Mouse (Mus musculus) gastrocnemius, postnatal 25 days (tissue): Measurements from ENCODE around the gene Tlr4. TPM values are rescaled to one million over a fixed set of nuclear protein-coding genes. Genes with fewer than 3 reads are reported as not detected.

Experiments
- DNase-seq: peaks from one replicate; pipeline ENCODE4 v3.0.0; 2022
- long read RNA-seq, 2 experiments: library from polyadenylated mRNA; stranded (forward); transcript quantifications; one replicate each; pipeline ENCODE4 v2.0.0; 2021
- total RNA-seq, 2 experiments: library from RNA; stranded (reverse); gene quantifications; 1 replicate in 1 of 2; 2 replicates in 1 of 2; pipeline ENCODE4 v1.2.3; 2021

Gene Tlr4
- 1 to 10 TPM; 5.2 to 8.1 TPM for total RNA-seq
- long read RNA-seq, experiment 1, partial matches to known transcripts = 0 of 2 reads
- long read RNA-seq, experiment 1, other reads (novel, unspliced or antisense) = 2 of 2 reads
- long read RNA-seq, experiment 2, partial matches to known transcripts = 0 of 1 reads
- long read RNA-seq, experiment 2, other reads (novel, unspliced or antisense) = 1 of 1 reads

DNA sequence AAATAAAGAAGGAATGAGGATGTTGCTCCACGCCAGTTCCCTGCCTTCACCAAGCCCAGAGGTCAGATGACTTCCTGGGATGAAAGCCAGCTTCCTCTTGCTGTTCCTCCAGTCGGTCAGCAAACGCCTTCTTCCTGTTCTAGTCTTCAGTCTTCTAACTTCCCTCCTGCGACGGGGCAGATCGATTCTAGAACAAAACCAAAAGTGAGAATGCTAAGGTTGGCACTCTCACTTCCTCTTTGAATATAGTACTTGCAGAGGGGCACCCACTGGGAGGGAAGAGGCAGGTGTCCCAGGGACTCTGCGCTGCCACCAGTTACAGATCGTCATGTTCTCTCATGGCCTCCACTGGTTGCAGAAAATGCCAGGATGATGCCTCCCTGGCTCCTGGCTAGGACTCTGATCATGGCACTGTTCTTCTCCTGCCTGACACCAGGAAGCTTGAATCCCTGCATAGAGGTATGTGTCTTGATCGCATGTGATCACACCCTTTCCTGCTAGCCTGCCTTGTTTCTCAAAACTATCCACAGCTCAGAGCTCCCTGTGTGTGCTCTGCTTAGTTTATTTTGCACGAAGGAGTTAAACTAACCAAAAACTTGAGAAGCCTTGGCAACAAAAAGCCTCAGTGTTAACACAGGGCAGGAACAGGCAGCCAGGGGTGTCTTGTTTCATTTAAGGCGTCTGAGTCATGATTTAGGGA lies at the start of gene Tlr4:
Gene Tlr4 (plus strand): TSS at position 122 of the 700 bp plus-strand sequence.
- peak; percentile 81 for DNase-seq

DNA sequence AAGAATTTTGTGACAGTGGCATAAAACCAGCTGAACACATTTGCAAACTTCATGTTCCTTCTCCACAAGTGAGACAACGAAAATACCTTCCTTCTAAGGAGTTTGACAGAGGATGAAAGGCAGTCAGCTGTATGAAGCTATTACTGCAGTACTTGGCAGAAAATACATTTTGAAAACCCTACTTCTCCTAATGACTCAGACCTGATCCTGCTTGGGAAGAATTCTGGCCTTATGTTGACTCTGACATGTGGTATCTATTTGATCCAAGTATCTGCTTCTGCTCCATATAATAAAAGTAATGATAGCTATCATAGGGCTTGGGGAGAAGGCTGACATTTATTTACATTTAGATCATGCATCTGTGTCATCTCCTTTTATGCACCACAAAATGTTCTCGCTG lies 33.1 kb upstream of the Tlr4 start:
- no peak for DNase-seq

DNA sequence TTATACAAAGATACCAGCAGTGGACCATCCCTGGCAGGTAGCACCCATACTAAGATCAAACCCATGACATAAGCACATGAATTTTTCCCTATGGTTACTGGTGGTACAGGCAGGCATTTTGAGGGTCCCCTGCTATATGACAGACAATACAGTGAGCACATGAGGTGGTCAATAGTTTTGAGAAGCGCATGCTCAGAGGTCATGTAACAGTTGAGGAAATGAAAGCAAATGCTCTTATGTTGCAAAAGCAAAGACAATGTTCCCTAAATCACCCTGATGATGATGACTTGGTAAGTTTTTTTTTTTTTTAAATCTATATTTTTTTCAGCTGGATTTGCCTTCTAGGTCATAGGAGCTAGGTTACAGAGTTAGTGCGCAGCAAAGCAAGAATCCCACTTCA lies 30.7 kb upstream of the Tlr4 start:
- DNase-seq = no peak

DNA sequence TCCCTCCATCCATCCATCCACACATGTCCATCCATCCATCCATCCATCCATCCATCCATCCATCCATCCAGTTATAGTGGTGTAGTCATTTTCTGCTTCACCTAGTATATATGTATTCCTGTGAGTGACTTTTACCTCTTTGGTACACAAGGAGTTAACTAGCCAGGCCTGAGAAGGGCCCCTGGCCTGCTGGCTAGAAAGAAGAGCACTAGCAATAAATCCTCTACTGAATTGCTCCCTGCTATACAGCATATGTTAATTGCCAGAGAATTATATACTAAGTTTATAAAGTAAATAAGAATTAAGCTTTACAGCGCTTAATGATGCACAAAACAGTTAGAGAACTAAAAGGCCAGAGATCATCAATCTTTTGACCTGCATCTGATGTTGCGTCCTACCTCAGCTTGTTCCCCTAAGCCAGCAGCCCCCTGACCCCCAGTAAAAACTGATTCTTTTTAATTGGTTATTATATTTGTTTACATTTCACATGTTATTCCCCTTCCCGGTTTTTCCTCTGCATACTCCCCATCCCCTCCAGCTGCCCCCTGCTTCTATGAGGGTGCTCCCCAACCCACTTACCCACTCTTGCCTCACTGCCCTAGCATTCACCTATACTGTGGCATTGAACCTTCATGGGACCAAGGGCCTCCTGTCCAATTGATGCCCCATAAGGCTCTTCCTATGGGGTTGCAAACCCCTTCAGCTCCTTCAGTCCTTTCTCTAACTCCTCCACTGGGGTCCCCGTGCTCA lies 22.7 kb upstream of the Tlr4 start:
- DNase-seq = no peak

DNA sequence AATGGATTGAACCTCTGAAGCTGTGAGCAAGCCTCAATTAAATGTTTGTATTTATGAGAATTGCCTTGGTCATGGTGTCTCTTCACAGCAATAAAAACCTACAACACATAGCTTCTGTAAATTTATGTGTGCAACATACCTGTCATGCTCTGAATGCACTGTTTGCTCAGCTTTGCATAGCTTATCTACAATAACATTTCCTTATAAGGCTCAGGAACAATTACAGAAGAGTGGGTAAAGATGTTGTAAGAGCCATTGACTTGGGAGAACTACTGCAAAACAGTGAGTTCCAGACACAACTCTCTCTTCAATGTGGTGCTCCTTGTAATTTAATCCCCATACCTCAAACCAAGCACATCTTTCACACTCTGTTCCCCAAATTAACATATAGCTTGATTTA lies 21.6 kb upstream of the Tlr4 start:
- no peak for DNase-seq

DNA sequence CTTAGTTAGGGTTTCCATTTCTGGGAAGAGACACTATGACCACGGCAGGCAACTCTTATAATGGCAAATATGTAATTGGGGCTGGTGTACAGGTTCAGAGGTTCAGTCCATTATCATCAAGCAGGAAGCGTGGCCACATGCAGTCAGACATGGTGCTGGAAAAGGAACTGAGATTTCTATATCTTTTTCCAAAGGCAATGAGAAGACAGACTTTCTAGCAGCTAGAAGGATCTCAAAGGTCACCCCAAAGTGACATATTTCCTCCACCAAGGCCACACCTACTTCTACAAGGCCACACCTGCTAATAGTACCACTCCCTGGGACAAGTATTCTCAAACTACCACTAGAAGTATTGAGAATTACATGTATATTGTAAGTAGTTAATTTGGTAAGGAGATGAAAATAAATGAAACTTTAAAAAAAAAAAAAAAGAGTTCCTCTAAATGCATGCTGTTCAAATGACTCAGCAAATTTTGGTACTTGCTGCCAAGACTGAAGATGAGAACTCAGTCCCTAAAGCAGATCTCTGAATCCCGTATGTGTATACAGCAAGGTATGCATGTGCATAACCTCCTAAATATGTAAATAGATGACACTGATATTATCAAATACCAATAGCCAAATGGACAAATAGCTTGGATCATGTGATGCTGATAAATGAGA lies 10.9 kb upstream of the Tlr4 start:
- DNase-seq = no peak

DNA sequence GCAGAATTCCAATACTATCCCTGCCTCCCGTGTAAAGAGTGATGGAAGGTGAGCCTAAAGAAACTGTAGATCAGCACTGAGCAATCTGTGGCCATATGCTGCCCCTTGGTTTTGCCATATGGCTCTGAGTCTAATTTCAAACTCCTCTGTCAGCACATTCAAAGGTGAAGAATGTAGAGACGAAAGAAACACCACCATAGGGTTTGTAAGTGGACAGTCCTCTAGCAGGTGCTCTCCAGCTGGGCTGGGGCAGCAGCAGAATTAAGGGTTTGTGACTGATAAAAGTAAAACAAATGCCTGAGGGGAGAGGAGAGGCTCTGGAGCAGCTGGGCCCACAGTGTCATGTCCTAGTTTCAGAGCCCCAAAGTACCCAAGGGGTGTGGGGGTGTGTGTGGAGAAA lies 6.2 kb upstream of the Tlr4 start:
- DNase-seq = no peak

DNA sequence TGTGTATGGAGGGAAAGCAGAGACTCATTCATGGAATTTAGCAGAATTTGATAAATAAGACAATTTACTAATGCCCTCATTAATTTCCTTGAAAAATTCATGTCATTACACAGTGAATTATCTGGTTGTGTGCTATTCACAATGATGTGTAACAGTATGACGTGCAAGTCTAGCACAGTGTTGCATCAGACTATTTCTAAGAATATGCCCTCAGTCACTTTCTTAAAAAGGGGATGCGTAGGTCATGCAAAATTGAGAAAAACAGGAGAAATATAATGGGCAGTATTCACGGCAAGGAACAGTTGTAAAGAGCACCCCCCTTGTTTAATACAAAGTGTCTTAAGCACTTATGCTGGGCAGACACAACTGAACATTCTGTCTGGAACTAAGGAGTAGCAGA lies 5.6 kb upstream of the Tlr4 start:
- no peak for DNase-seq

DNA sequence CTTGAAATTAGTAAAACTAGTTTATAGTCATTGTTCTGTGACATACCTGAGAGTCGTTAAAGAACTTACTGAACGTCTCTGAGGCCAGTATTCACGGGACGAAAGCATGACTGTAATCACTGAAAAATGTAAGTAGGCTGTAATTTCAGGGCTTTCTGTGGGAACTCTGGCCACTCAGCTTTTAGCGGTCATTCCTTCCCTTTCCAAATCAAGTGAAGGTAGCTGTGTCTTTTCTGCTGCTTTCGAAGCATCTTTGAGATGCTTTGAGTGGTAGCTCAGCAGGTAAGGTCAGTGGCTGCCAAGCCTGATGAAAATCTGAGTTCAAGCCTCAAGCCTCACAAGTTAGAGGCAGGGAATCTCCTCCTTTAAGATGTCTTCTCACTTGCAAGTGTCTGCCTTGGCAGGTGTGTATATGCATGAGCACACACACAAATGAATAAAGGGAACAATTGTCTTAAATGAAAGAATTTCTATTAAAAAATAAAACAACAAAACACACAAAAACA lies 832 bp downstream of the Tlr4 start:
- DNase-seq = no peak

DNA sequence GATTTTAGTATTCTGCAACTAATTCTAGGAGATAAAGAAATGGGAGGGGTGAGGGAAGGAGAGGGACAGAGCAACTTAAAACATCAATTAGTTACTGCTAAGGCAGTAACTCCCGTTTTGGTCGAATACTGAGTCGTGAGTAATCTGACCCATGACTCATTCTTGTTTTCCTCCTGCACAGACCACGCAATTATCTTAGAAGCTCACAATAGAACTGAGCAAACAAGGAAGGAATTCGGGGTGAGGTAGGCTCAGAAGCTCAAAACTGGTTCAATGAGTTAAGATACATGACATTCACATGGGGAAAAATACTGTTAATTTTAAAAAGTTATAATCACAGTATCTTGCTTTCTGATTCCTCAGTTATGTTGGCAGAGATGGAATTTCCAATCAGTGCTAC lies 1.3 kb downstream of the Tlr4 start:
- DNase-seq = no peak

DNA sequence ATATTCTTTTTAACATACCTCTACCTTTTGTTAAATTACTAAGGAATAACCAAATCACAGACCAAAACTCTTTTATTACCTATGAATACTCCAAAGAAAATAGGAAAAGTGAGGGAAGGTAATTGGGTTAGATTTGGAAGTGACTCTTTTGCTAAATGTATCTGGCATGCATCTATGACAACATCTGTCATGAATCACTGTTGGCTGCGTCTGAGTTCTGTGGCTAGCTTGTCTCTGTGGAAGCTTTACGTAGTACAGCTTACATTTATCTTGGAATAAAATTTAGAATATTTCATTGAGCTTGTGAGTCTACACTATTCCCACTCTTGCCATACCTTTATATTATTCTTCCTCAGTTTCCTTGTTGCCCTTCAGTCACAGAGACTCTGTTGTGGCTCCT lies 10.7 kb downstream of the Tlr4 start:
- DNase-seq = no peak

DNA sequence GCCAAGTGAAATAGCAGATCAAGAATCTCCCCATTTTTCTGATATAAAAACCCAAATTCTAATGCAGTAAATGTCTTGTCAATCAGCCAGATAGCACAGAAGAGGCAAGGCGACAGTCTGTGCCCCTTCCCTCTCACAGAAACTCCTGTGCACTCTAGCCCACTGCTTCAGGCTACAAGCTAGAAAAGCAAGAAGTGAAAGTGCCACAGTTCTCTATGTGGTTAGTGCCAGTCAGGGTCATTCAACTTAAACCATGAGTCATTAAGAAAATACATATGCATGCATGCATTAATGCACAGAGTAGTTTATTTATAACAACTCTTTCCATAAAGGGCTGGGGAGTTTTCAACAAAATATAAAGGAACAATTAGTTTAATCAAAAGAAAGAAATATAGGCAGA lies 15.9 kb downstream of the Tlr4 start:
- no peak for DNase-seq

DNA sequence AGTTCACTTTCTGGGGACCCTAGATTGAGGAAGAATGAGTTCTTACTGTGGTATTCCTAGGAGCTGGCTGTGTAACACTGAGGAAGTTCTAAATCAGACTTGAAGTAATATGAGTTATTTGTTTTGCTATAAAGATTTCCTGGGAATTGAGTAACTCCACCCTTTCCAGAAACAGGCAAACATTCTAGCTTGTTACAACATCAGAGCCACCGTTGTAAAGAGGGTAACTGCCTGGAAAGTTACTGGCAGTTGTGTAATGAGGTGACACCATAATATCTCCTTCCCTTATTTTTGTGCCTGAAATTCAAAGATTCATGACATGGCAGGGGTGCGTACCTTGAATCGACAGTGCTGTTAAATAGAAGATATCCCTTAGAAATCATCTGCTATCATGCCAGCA lies 24.6 kb downstream of the Tlr4 start:
- no peak for DNase-seq

DNA sequence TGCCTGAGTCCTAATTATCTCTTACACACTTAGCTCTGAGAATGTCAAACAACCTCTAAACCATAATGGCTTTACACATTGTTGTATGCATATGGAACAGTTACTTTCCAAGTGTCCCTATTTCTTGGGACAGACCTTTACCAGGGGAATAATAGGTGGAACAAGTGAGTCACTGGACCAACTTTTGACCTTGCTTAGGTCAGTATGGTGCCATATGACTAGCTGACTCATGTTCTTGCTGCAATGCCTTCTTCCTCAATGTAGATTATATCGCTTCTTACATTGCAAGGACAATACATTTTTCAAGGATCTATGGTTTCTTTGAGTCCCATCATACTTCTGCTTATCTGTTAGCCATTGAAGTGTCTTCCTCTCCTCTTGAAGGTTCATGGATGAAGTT lies 29.6 kb downstream of the Tlr4 start:
- DNase-seq = no peak

DNA sequence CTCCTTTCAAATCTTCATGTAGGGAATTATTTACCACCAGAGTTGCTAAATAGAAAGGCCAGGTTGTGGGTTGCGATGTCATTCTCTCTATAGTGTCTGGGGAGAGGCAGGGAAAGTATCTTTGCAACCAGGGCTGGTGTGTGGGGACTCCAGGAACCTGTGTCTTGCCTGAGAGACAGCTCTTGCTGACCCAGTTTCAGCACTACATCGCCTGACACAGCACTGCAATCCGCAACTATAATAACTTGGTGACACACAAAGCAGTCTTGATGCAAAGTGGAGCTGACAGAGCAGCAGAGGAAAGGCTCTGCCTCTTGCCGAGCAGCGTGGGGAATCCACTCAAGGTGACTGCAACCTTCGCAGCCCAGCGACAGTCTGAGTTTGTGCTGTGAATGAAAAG lies 42.5 kb downstream of the Tlr4 start:
- DNase-seq = no peak

DNA sequence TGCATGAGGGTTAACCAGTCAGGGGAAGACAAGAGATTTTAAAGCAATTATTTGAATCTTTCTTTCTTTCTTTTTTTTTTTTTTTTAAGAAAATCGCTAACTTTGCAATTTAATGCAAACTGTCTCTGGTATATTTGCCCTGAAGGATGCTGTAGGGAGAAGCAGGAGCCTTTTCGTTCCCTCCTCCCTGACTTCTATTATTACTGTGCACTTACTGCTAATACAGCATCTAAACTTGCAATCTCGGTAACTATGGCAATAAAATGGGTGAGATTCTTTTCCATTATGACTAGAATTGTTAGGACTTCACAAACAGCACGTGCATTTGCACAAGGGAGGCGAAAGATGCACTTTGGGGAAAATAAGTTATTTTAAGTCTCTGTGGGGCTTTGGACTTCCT lies 44.6 kb downstream of the Tlr4 start:
- DNase-seq = no peak

DNA sequence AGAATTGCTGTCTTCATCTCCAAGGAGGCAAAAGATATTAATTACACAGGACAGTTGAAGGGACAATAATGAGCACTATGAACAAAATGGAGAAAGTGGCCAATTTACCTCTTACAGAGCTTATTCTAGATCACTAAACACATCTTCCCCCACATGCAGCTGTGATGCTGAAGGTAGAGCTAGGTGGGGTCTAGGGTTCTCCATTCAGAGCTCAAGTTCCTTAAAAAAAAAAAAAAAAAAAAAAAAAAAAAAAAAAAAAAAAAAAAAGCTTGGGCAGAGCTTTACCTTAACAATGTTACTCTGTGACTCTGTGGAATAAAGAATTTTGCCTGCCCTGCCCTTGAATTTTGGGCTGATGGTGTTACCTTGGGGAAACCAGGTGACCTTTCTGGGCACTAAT lies 46.0 kb downstream of the Tlr4 start:
- no peak for DNase-seq

DNA sequence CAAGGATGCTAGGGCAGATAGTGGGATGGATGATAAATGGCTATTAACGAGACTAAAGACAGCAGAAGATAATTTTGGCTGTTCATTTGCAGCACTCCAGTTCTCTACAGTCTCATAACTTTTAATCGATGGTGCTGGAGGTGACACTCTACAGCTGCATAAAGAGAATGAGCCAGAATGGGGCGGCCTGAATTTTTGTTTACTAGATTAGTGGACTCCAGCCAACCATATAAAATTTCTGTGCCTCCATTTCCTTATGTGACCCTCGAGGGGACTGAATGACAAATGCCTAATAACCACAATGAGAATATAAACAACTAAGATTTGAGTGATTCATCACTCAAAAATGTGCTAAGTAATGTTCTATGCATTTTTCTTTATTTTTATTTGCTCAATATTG lies 48.4 kb downstream of the Tlr4 start:
- DNase-seq = no peak

DNA sequence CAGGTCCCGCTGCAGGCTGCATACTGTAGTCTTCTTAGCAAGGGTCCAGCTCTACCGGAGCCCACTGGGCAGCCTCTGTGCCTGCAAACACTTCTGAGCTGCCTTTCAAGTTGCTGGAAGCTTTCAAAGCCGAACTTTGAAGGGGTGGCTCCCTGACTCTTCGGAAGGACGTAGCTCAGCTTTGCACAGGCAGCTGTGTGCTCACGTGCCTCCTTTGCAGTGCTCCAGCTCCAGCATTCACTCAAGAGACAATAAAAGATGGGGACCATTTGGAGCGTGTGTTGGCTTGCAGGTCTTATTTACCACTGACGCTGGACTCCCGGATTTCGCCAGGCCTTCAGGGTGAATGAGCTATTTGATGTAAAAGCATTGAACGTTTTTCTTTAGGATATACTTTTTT lies 50.2 kb downstream of the Tlr4 start:
- no peak for DNase-seq

DNA sequence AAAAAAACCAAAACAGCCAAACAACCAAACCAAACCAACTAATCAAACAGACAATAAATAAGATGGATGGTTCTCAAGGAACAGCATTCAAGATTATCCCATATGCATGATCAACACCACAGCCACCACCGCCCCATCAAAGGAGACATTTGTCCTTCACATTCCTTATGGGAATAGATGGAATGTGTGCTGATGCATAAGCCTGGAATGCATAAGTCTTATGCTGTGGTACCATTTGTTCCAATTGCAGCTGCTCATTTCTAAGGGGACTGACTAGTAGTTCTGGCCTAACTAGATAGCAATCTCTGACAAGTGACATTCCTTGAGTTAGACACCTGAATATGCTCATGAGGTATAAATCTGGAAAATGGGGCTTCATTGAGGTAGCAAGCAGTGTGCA lies 54.1 kb downstream of the Tlr4 start:
- DNase-seq = no peak

DNA sequence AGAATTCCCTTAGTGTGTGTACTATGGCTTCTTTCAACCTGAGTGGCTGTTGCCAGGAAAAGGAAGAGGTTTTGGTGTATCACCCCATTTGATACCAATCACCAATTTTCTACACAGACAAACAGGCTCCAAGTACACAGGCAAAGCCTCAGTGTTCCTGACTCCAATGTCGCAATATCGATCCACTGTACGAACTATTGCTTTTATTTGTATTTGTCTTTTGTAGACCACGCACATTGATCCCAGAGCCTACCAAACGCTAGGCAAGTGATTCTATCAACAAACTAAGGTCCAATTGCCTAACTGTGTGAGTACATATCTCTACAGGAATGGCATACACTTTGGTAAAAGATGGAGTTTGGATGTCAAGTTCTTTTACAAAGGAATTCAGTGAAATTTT lies 55.9 kb downstream of the Tlr4 start:
- DNase-seq = no peak

DNA sequence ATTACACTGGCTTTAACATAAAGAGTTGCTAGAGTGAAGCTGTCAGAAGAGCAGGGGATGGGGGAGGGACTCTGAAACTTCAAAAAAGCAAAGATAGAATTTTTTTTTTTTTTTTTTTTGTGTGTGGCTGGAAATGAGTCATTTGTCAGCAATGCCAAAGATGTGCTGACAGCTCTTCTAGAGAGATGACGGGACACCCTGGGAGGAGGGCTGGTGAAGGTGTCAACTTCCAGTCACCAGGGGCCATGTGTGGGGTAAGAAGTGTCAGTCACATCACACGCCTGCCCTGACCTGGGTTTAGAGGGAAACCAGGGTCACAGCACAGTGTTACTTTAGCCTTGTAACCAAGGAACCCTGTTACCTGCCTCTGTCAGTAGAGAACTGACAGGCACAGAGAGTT lies 67.2 kb downstream of the Tlr4 start:
- DNase-seq = no peak

DNA sequence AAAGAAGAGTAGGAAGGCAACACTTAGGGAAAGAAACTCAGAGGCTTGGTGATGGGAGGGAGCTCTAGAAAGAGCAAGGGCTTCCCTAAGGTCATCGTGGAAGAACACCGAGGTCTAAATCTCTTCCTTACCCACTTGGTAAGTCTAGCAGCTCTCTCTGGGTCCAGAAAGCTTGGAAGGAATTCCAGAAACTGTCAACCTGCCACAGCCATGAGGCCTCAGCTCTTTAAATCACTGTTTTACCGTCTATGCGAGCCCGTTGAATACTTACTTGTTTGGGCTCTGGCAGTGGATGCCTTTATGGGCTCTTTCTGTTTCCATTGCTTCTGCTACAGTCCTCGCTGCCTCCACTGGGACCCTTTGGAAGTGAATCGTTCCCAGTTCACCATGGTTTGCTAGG lies 67.6 kb downstream of the Tlr4 start:
- no peak for DNase-seq
